Mouse (Mus musculus) heart, adult 2 months (tissue): ENCODE measurements around the gene Stk32c. TPM values are rescaled to one million over a fixed set of nuclear protein-coding genes. Genes with fewer than 3 reads are reported as not detected.
A peak's percentile ranks its signal among the peaks of the same experiment; 100 is the strongest.

Experiments used
- DNase-seq, 2 experiments: peaks; one replicate each; pipeline ENCODE4 v3.0.0; 2021
- H3K27ac ChIP-seq: fragments of 200-600 bp; 2 replicates; pipeline ENCODE4 v1.8.1; 2022
- H3K27me3 ChIP-seq: fragments of 200-500 bp; 2 replicates; pipeline ENCODE4 v1.6.1; 2012; ENCODE audit warnings: mild to moderate bottlenecking, low read length, inconsistent platforms, mixed read lengths; ENCODE audit not compliant: control insufficient read depth, insufficient read depth
- H3K36me3 ChIP-seq: fragments of 200-500 bp; 2 replicates; pipeline ENCODE4 v1.6.1; 2012; ENCODE audit warnings: low read length, inconsistent platforms; ENCODE audit not compliant: control insufficient read depth, insufficient read depth
- H3K4me1 ChIP-seq: fragments of 200-500 bp; 2 replicates; pipeline ENCODE4 v1.6.1; 2011; ENCODE audit warnings: low read length; ENCODE audit not compliant: control insufficient read depth, insufficient read depth
- H3K4me3 ChIP-seq: fragments of 200-600 bp; 2 replicates; pipeline ENCODE4 v1.8.1; 2022
- H3K79me2 ChIP-seq: fragments of 200-500 bp; replicated peaks from 2 replicates; pipeline ENCODE4 v1.6.1; 2012; ENCODE audit warnings: mild to moderate bottlenecking, inconsistent platforms, low read length, moderate library complexity, mixed read lengths; ENCODE audit not compliant: control insufficient read depth, insufficient read depth
- H3K9ac ChIP-seq: fragments of 200-500 bp; 2 replicates; pipeline ENCODE4 v1.6.1; 2012; ENCODE audit warnings: low read depth, mild to moderate bottlenecking, control low read depth, inconsistent platforms, low read length, mixed read lengths
- CTCF ChIP-seq: fragments of 200-600 bp; IDR thresholded peaks from 2 replicates; pipeline ENCODE4 v1.8.1; 2022; ENCODE audit warnings: antibody characterized with exemption, mild to moderate bottlenecking, moderate library complexity
- EP300 ChIP-seq: fragments of 200-500 bp; IDR thresholded peaks from 2 replicates; pipeline ENCODE4 v1.6.1; 2011; ENCODE audit warnings: low read depth, low read length, control low read depth; ENCODE audit not compliant: insufficient read depth
- POLR2A ChIP-seq: fragments of 200-500 bp; IDR thresholded peaks from 2 replicates; pipeline ENCODE4 v1.6.1; 2011; ENCODE audit warnings: mild to moderate bottlenecking, low read depth, low read length, control low read depth; ENCODE audit not compliant: insufficient read depth
- WGBS: fragments of 180-500 bp; shearing (Covaris S2); methylation state at CpG from one replicate; pipeline ENCODE4 v1.1.7; 2018; 5-methylcytosine and 5-hydroxymethylcytosine counted together
- intact Hi-C: fragments of 180-260 bp; cut with DNase I; formaldehyde crosslinking; loops from one replicate; pipeline ENCODE4 v1.15.1; 2025
- polyA plus RNA-seq: library from polyadenylated mRNA; depleted of rRNA; stranded (reverse); fragments of >200 nt; gene quantifications from 2 replicates; pipeline ENCODE4 v1.2.3, GENCODE M21; 2012
- total RNA-seq, 2 experiments: library from RNA; stranded (reverse); gene quantifications; 2 replicates each; pipeline ENCODE4 v1.2.3; 2021

Stk32c gene
- total and polyA plus RNA-seq, 3 experiments, result 0.68 to 1.1 (median 0.94) TPM

- WGBS, result 77% methylated on average over 6 of the region's 6 CpGs
- H3K9ac ChIP-seq, result no peak overlapping the region
- TF ChIP-seq CTCF, result no peak
- TF ChIP-seq EP300, result no peak
- H3K4me3 ChIP-seq, result no peak overlapping the region
- intact Hi-C loops, result no loop called here
- H3K36me3 ChIP-seq, result no peaks in the 10 kb centered on the region
- no peaks in the 10 kb centered on the region for H3K27me3 ChIP-seq
- no peak for DNase-seq
- H3K79me2 ChIP-seq, result no peaks in the 10 kb centered on the region
- H3K4me1 ChIP-seq, result peaks cover 4% of the 10 kb centered on the region; the same call in 1 of the 2 replicates
- no peak overlapping the region for H3K27ac ChIP-seq
Observed at GRCm38 (mm10) chr7:139130361-139130760, 82.7 kb downstream of the Stk32c start.

- H3K79me2 ChIP-seq, result no peaks in the 10 kb centered on the region
- H3K27me3 ChIP-seq, result no peaks in the 10 kb centered on the region
- no peak for TF ChIP-seq POLR2A
- TF ChIP-seq CTCF, result no peak
- TF ChIP-seq EP300, result no peak
- no peak overlapping the region for H3K27ac ChIP-seq
- intact Hi-C loops, result loop anchor here (5.0 to 10.0 kb wide), 2 partner anchors 38 to 356 kb away; no protein-coding TSS in a partner anchor
- no peak for DNase-seq
- H3K36me3 ChIP-seq, result no peaks in the 10 kb centered on the region
- no peak overlapping the region for H3K9ac ChIP-seq
- H3K4me3 ChIP-seq, result no peak overlapping the region
- 85% methylated on average over 4 of the region's 4 CpGs for whole genome bisulfite sequencing
- H3K4me1 ChIP-seq, result peaks cover 2% of the 10 kb centered on the region; the same call in 1 of the 2 replicates
Observed at GRCm38 (mm10) chr7:139128994-139129393, 84.1 kb downstream of the Stk32c start.

DNA sequence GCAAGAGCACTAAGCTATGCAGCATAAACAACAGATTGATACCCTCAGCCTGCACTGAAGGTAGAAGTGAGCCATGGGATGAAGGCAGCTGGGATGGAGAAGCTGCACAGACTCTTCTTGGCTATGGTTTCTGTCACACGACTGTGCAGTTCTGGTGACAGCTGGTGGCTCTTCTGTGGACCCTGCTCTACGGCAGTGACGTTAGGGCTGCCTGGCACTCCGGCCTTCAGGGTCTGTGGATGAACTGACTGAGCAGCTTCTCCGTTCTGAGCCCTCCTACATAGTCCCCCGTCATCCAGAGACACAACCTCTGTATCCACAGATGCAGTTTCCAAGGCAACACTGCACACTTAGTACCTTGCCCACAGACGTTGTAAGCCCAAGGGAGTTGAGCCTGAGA is 86.6 kb downstream of the Stk32c start:
- 82% methylated on average over 7 of the region's 7 CpGs for WGBS
- H3K27ac ChIP-seq, result no peak overlapping the region
- H3K4me3 ChIP-seq, result no peak overlapping the region
- no peaks in the 10 kb centered on the region for H3K27me3 ChIP-seq
- no peak overlapping the region for H3K9ac ChIP-seq
- no peaks in the 10 kb centered on the region for H3K79me2 ChIP-seq
- no peaks in the 10 kb centered on the region for H3K36me3 ChIP-seq
- no peak for DNase-seq
- no peak for TF ChIP-seq POLR2A
- no peak for TF ChIP-seq CTCF
- no peak for TF ChIP-seq EP300
- H3K4me1 ChIP-seq, result no peaks in the 10 kb centered on the region
- intact Hi-C loops, result loop anchor here (5.0 to 10.0 kb wide), 2 partner anchors 41 to 358 kb away; no protein-coding TSS in a partner anchor

DNA sequence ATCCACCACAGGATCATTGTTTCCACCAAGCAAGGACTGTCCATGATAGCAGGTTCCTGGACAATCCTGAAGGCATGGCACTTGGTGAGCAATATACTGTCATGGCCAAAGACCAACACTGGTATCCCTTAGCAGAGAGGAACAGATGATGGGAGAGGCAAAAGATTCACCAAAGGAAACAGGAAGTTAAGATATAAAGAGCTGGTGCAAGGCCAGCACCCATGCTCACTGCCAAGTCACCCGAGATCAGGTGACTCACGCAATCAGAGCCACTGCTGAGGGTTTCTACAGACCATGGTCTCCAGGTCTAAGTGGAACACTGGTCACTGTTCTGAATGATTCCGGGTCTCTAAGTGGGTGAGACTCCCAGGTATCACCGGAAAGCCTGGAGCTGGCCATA is 87.2 kb downstream of the Stk32c start:
- intact Hi-C loops, result loop anchor here (5.0 to 10.0 kb wide), 2 partner anchors 41 to 359 kb away; no protein-coding TSS in a partner anchor

GRCm38 (mm10) chr7:139119775-139120153 is 93.3 kb downstream of the Stk32c start:
- no peak overlapping the region for H3K9ac ChIP-seq
- no peaks in the 10 kb centered on the region for H3K36me3 ChIP-seq
- H3K27me3 ChIP-seq, result no peaks in the 10 kb centered on the region
- no peaks in the 10 kb centered on the region for H3K4me1 ChIP-seq
- no peak overlapping the region for H3K4me3 ChIP-seq
- intact Hi-C loops, result loop anchor here (5.0 to 10.0 kb wide), 3 partner anchors 83 to 365 kb away; no protein-coding TSS in a partner anchor
- no peak for DNase-seq
- 55% methylated on average over 2 of the region's 2 CpGs for WGBS
- no peak overlapping the region for H3K27ac ChIP-seq
- H3K79me2 ChIP-seq, result no peaks in the 10 kb centered on the region
- TF ChIP-seq EP300 (no peak), CTCF (no peak; the same call in 1 of the 2 replicates), POLR2A (no peak)

More for the DNA sequence above, 87.2 kb downstream of the Stk32c start:
- no peaks in the 10 kb centered on the region for H3K36me3 ChIP-seq
- H3K9ac ChIP-seq, result no peak overlapping the region
- no peak overlapping the region for H3K4me3 ChIP-seq
- no peaks in the 10 kb centered on the region for H3K4me1 ChIP-seq
- no peak for DNase-seq
- no peaks in the 10 kb centered on the region for H3K79me2 ChIP-seq
- TF ChIP-seq POLR2A, result no peak
- TF ChIP-seq EP300, result no peak
- TF ChIP-seq CTCF, result no peak
- no peak overlapping the region for H3K27ac ChIP-seq
- WGBS, result 63% methylated on average over 4 of the region's 4 CpGs
- H3K27me3 ChIP-seq, result no peaks in the 10 kb centered on the region

GRCm38 (mm10) chr7:139119152-139119774 is 93.8 kb downstream of the Stk32c start:
- no peak overlapping the region for H3K9ac ChIP-seq
- DNase-seq, result peak; percentile 77 to 89
- no peaks in the 10 kb centered on the region for H3K27me3 ChIP-seq
- no peak overlapping the region for H3K4me3 ChIP-seq
- no peak for TF ChIP-seq POLR2A
- peak; percentile 89; the same call in 1 of the 2 replicates for TF ChIP-seq EP300
- peak; percentile 97 for TF ChIP-seq CTCF
- no peaks in the 10 kb centered on the region for H3K4me1 ChIP-seq
- intact Hi-C loops, result no loop called here
- no peaks in the 10 kb centered on the region for H3K36me3 ChIP-seq
- no peaks in the 10 kb centered on the region for H3K79me2 ChIP-seq
- WGBS, result 36% methylated on average over 13 of the region's 13 CpGs
- H3K27ac ChIP-seq, result no peak overlapping the region
